In the genomic region with DNA sequence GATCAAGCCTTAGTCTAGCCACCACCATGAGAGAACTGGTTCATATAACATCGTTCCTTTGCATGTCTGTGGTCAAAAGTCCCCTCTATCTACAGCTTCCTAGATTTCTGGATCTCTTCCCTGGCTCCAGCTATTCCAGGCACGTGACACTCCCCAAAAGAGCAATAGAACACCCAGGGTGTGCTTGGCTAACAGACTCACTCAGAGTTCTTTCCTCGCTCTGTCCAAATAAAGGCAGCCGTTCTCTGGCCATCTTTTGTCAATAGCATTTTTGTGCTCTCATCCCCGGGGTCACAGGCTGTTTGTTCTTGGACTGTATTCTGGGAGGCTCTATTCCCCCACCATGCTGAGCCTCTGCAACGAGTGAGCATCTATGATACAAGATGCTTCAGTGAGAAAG, we compare ENCODE assay signal across 13 mouse cellular contexts.
DNase-seq lines count a peak whose midpoint lies in the region; ATAC-seq and TF ChIP-seq lines count a peak whose summit lies in the region.
"Had no signal": no experiment of that assay in that cellular context is flagged by ENCODE, and none has a peak within 500 bp of the region (broad histone marks: within the 10 kb centered on the region; RNA-seq: fewer than 3 reads in every experiment).

No protein-coding gene starts in this region.

- no peaks in the 10 kb centered on the region for H3K27me3 ChIP-seq in embryonic facial prominence, embryonic 14.5 days (replicated peaks; ENCODE audit: control insufficient read depth, insufficient read depth, low read length)
- no peaks in the 10 kb centered on the region for H3K27me3 ChIP-seq in embryonic facial prominence, embryonic 10.5 days (replicated peaks; ENCODE audit: low read depth, poor library complexity, severe bottlenecking)
- no peaks in the 10 kb centered on the region for H3K27me3 ChIP-seq in lung, embryonic 15.5 days
- no peaks in the 10 kb centered on the region for H3K27me3 ChIP-seq in midbrain, embryonic 15.5 days (replicated peaks)
- H3K27me3 ChIP-seq: kidney, embryonic 15.5 days; liver, embryonic 13.5 days had no signal

- no peak for TF ChIP-seq POLR2A in brain, embryonic 14.5 days (IDR thresholded peaks at IDR 0.05; ENCODE audit: borderline replicate concordance, extremely low read depth, insufficient read depth, insufficient read length, poor library complexity, severe bottlenecking)

- no peaks in the 10 kb centered on the region for H3K4me1 ChIP-seq in embryonic facial prominence, embryonic 14.5 days (ENCODE audit: control insufficient read depth, insufficient read depth, low read length)
- H3K4me1 ChIP-seq in embryonic facial prominence, embryonic 10.5 days: no peaks in the 10 kb centered on the region; the same call in 1 of the 2 replicates
- peaks cover 10% of the 10 kb centered on the region for H3K4me1 ChIP-seq in lung, embryonic 15.5 days
- no peaks in the 10 kb centered on the region for H3K4me1 ChIP-seq in midbrain, embryonic 15.5 days
- H3K4me1 ChIP-seq: kidney, embryonic 15.5 days; liver, embryonic 13.5 days had no signal

- H3K27ac ChIP-seq in embryonic facial prominence, embryonic 14.5 days (replicated peaks; ENCODE audit: low read depth, low read length): no peak overlapping the region
- H3K27ac ChIP-seq in embryonic facial prominence, embryonic 10.5 days (replicated peaks): no peak overlapping the region
- H3K27ac ChIP-seq in lung, embryonic 15.5 days: no peak overlapping the region
- H3K27ac ChIP-seq in midbrain, embryonic 15.5 days: no peak overlapping the region
- no peak overlapping the region for H3K27ac ChIP-seq in layer of hippocampus, adult 2 months
- H3K27ac ChIP-seq: kidney, embryonic 15.5 days; liver, embryonic 13.5 days had no signal

- H3K4me2 ChIP-seq in embryonic facial prominence, embryonic 14.5 days (ENCODE audit: low read depth, low read length): no peak overlapping the region
- no peak overlapping the region for H3K4me2 ChIP-seq in lung, embryonic 15.5 days
- no peak overlapping the region for H3K4me2 ChIP-seq in midbrain, embryonic 15.5 days
- H3K4me2 ChIP-seq: kidney, embryonic 15.5 days; liver, embryonic 13.5 days had no signal

- no peak overlapping the region for H3K9ac ChIP-seq in embryonic facial prominence, embryonic 14.5 days (ENCODE audit: low read depth, low read length)
- H3K9ac ChIP-seq in lung, embryonic 15.5 days: no peak overlapping the region
- no peak overlapping the region for H3K9ac ChIP-seq in midbrain, embryonic 15.5 days
- H3K9ac ChIP-seq: kidney, embryonic 15.5 days; liver, embryonic 13.5 days had no signal

- 42% methylated on average over 6 of the region's 6 CpGs for WGBS in embryonic facial prominence, embryonic 14.5 days
- 50% methylated on average over 6 of the region's 6 CpGs for WGBS in embryonic facial prominence, embryonic 10.5 days
- WGBS in lung, embryonic 15.5 days: 30% methylated on average over 6 of the region's 6 CpGs
- WGBS in midbrain, embryonic 15.5 days: 35% methylated on average over 6 of the region's 6 CpGs

- H3K9me3 ChIP-seq in embryonic facial prominence, embryonic 14.5 days (ENCODE audit: control insufficient read depth, low read length): no peaks in the 10 kb centered on the region
- H3K9me3 ChIP-seq in embryonic facial prominence, embryonic 10.5 days: no peaks in the 10 kb centered on the region
- H3K9me3 ChIP-seq in lung, embryonic 15.5 days: no peaks in the 10 kb centered on the region
- H3K9me3 ChIP-seq in midbrain, embryonic 15.5 days: no peaks in the 10 kb centered on the region
- H3K9me3 ChIP-seq: kidney, embryonic 15.5 days; liver, embryonic 13.5 days had no signal

- no peak overlapping the region for H3K4me3 ChIP-seq in embryonic facial prominence, embryonic 14.5 days (ENCODE audit: low read depth, low read length)
- H3K4me3 ChIP-seq in embryonic facial prominence, embryonic 10.5 days: no peak overlapping the region
- no peak overlapping the region for H3K4me3 ChIP-seq in lung, embryonic 15.5 days
- no peak overlapping the region for H3K4me3 ChIP-seq in midbrain, embryonic 15.5 days
- no peak overlapping the region for H3K4me3 ChIP-seq in layer of hippocampus, adult 2 months
- H3K4me3 ChIP-seq: kidney, embryonic 15.5 days; liver, embryonic 13.5 days had no signal

- no peaks in the 10 kb centered on the region for H3K36me3 ChIP-seq in embryonic facial prominence, embryonic 14.5 days (ENCODE audit: control insufficient read depth, insufficient read depth, low read length)
- H3K36me3 ChIP-seq in embryonic facial prominence, embryonic 10.5 days (replicated peaks): no peaks in the 10 kb centered on the region
- H3K36me3 ChIP-seq in lung, embryonic 15.5 days: no peaks in the 10 kb centered on the region
- H3K36me3 ChIP-seq in midbrain, embryonic 15.5 days (replicated peaks): no peaks in the 10 kb centered on the region
- H3K36me3 ChIP-seq: kidney, embryonic 15.5 days; liver, embryonic 13.5 days had no signal

- no peak for TF ChIP-seq CTCF in brain, embryonic 14.5 days (IDR thresholded peaks at IDR 0.05; ENCODE audit: borderline replicate concordance, extremely low read depth, insufficient read depth, insufficient read length)
- no peak for TF ChIP-seq CTCF in layer of hippocampus, adult 2 months (conservative IDR thresholded peaks at IDR 0.05)

- no peak for ATAC-seq in embryonic facial prominence, embryonic 14.5 days (ENCODE audit: low read depth)
- ATAC-seq in lung, embryonic 15.5 days (ENCODE audit: borderline replicate concordance, extremely low read depth, low FRiP score, low TSS enrichment): peak; percentile 60; the same call in 1 of the 2 replicates
- ATAC-seq in midbrain, embryonic 15.5 days (replicated peaks): peak; percentile 30; the same call in 1 of the 2 replicates

- peak; percentile 53 for DNase-seq in embryonic facial prominence, embryonic 14.5 days (ENCODE audit: low spot score)
- no peak for DNase-seq in embryonic facial prominence, embryonic 10.5 days (ENCODE audit: low spot score)
- DNase-seq in lung, postnatal 10 days: no peak
- peak; percentile 65 for DNase-seq in brain, embryonic 14.5 days (ENCODE audit: low read depth)
- DNase-seq in retina, postnatal 1 day: no peak
- DNase-seq in layer of hippocampus, adult 2 months (ENCODE audit: low spot score in 2 of 2): no peak
- DNase-seq: gastrocnemius, postnatal 25 days; heart, postnatal 10 days; liver, embryonic 13.5 days; thymus, adult 2 months had no signal

Comparison
In these comparisons a context has a peak if more than half of its experiments do, and no peak if none do; other contexts are left out.
1. DNase-seq: peak in embryonic facial prominence, embryonic 14.5 days (single experiment) and brain, embryonic 14.5 days (single experiment); none in embryonic facial prominence, embryonic 10.5 days (single experiment), lung, postnatal 10 days (single experiment), retina, postnatal 1 day (single experiment) and layer of hippocampus, adult 2 months (0 of 2).